Mouse (Mus musculus): ENCODE measurements around the gene Hoxd4. TPM values are rescaled to one million over a fixed set of nuclear protein-coding genes. Genes with fewer than 3 reads are reported as not detected.

Hoxd4 gene
- polyA plus RNA-seq, 1 experiment from 2014 or later, result 4.3 TPM

DNA sequence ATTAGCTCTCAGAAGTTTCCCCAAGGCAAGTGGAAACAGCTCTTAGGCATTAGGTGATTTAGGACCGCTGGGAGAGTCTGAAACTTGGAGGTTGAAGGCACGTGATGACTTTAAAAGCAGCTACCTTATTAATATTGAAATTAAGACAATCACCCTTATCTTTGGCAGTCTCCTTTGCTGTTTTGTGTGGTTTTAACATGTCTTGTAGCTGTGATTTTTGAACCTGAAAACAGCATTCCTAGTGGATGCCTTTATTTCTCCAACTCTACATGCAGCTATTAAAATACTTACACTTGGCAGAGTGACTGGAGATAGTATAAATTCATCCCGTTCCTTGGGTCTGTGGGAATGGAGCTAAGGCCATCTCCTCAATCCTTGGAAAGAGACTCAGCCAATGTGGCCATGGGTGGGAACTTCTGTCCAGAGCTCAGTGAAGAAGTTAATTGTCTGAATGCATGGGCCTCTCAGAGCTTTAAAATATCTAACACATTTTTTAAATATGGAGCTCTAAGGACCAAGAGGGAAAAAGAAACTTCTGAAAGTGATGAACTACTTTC, 41.0 kb upstream of the Hoxd4 start:
- DNase-seq (ENCODE audit: low spot score), result no peak
- no peaks in the 10 kb centered on the region for H3K9me3 ChIP-seq (ENCODE audit: control insufficient read depth, low read length)

DNA sequence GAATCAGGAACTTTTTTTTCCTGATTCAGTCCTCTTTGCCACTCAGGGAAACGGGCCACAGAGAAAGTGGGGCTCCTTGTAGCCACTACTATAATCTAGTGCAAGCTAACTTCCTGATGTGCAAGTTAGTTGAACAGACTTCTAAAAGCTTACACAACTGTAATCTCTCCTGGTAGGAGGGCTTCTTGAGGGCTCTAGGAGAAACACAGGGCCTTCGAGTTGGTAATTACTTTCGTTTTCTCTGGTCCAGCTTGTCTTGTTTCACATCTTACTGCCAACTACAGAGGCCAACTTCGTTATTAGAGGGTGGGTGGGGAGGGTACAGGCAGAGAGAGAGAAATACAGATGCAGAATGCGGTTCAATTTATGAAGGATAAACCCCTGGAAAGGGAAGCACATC, 39.9 kb upstream of the Hoxd4 start:
- H3K27ac ChIP-seq, result no peak overlapping the region
- DNase-seq (ENCODE audit: low spot score) (no peak), ATAC-seq (ENCODE audit: low FRiP score) (no peak)
- 6% methylated on average over 5 of the region's 5 CpGs for WGBS
- no peaks in the 10 kb centered on the region for H3K9me3 ChIP-seq (ENCODE audit: control insufficient read depth, low read length)
- H3K27me3 ChIP-seq (ENCODE audit: control insufficient read depth, insufficient read depth, low read length), result peaks cover 98% of the 10 kb centered on the region
- no peak overlapping the region for H3K4me3 ChIP-seq (replicated peaks; ENCODE audit: low read length)
- no peak overlapping the region for H3K9ac ChIP-seq
- peaks cover 4% of the 10 kb centered on the region; the same call in 1 of the 2 replicates for H3K4me1 ChIP-seq (replicated peaks; ENCODE audit: control insufficient read depth, insufficient read depth, low read length)
- no peak overlapping the region for H3K4me2 ChIP-seq (replicated peaks)
- no peaks in the 10 kb centered on the region for H3K36me3 ChIP-seq (replicated peaks; ENCODE audit: control insufficient read depth, insufficient read depth)

More for the DNA sequence above, 41.0 kb upstream of the Hoxd4 start:
- no peak overlapping the region for H3K4me2 ChIP-seq (replicated peaks)
- 2% methylated on average over 3 of the region's 3 CpGs for WGBS
- peaks cover 4% of the 10 kb centered on the region; the same call in 1 of the 2 replicates for H3K4me1 ChIP-seq (replicated peaks; ENCODE audit: control insufficient read depth, insufficient read depth, low read length)
- peaks cover 98% of the 10 kb centered on the region for H3K27me3 ChIP-seq (ENCODE audit: control insufficient read depth, insufficient read depth, low read length)
- H3K27ac ChIP-seq, result no peak overlapping the region
- no peak for ATAC-seq (ENCODE audit: low FRiP score)
- H3K9ac ChIP-seq, result no peak overlapping the region
- no peaks in the 10 kb centered on the region for H3K36me3 ChIP-seq (replicated peaks; ENCODE audit: control insufficient read depth, insufficient read depth)
- H3K4me3 ChIP-seq (replicated peaks; ENCODE audit: low read length), result no peak overlapping the region

GRCm38 (mm10) chr2:74672481-74673362, 39.0 kb upstream of the Hoxd4 start:
- H3K4me1 ChIP-seq (replicated peaks; ENCODE audit: control insufficient read depth, insufficient read depth, low read length), result peaks cover 4% of the 10 kb centered on the region; the same call in 1 of the 2 replicates
- H3K4me3 ChIP-seq (replicated peaks; ENCODE audit: low read length), result peak overlapping the region; percentile 22
- H3K9ac ChIP-seq, result no peak overlapping the region
- H3K27ac ChIP-seq, result no peak overlapping the region
- DNase-seq (ENCODE audit: low spot score), result peak; percentile 75
- peak overlapping the region; percentile 39 for H3K4me2 ChIP-seq (replicated peaks)
- WGBS, result 1% methylated on average over 40 of the region's 40 CpGs
- ATAC-seq (ENCODE audit: low FRiP score), result peak; percentile 55; the same call in 1 of the 2 replicates
- H3K27me3 ChIP-seq (ENCODE audit: control insufficient read depth, insufficient read depth, low read length), result peaks cover 98% of the 10 kb centered on the region
- no peaks in the 10 kb centered on the region for H3K36me3 ChIP-seq (replicated peaks; ENCODE audit: control insufficient read depth, insufficient read depth)
- H3K9me3 ChIP-seq (ENCODE audit: control insufficient read depth, low read length), result no peaks in the 10 kb centered on the region

GRCm38 (mm10) chr2:74673835-74674425, 37.8 kb upstream of the Hoxd4 start:
- DNase-seq (ENCODE audit: low spot score) (no peak), ATAC-seq (ENCODE audit: low FRiP score) (no peak)
- no peak overlapping the region for H3K4me2 ChIP-seq (replicated peaks)
- no peak overlapping the region for H3K4me3 ChIP-seq (replicated peaks; ENCODE audit: low read length)
- WGBS, result 1% methylated on average over 24 of the region's 24 CpGs
- H3K9me3 ChIP-seq (ENCODE audit: control insufficient read depth, low read length), result no peaks in the 10 kb centered on the region
- no peaks in the 10 kb centered on the region; the same call in 1 of the 2 replicates for H3K4me1 ChIP-seq (replicated peaks; ENCODE audit: control insufficient read depth, insufficient read depth, low read length)
- no peak overlapping the region for H3K9ac ChIP-seq
- H3K27ac ChIP-seq, result no peak overlapping the region
- peaks cover 100% of the 10 kb centered on the region for H3K27me3 ChIP-seq (ENCODE audit: control insufficient read depth, insufficient read depth, low read length)
- no peaks in the 10 kb centered on the region for H3K36me3 ChIP-seq (replicated peaks; ENCODE audit: control insufficient read depth, insufficient read depth)

- H3K4me2 ChIP-seq (replicated peaks), result no peak within 1 kb of the TSS
- no peak within 1 kb of the TSS for H3K4me3 ChIP-seq (replicated peaks; ENCODE audit: low read length)
- DNase-seq (ENCODE audit: low spot score) (no peak), ATAC-seq (ENCODE audit: low FRiP score) (no peak)
- H3K9me3 ChIP-seq (ENCODE audit: control insufficient read depth, low read length), result no peaks in the 10 kb centered on the region
- H3K27ac ChIP-seq, result no peak within 1 kb of the TSS
- peaks cover 100% of the 10 kb centered on the region for H3K27me3 ChIP-seq (ENCODE audit: control insufficient read depth, insufficient read depth, low read length)
- H3K9ac ChIP-seq, result no peak within 1 kb of the TSS
- WGBS, result 1% methylated on average over 47 of the region's 47 CpGs
- H3K4me1 ChIP-seq (replicated peaks; ENCODE audit: control insufficient read depth, insufficient read depth, low read length), result no peaks in the 10 kb centered on the region; the same call in 1 of the 2 replicates
- H3K36me3 ChIP-seq (replicated peaks; ENCODE audit: control insufficient read depth, insufficient read depth), result no peaks in the 10 kb centered on the region
Observed at GRCm38 (mm10) chr2:74674881-74675665, 36.7 kb upstream of the Hoxd4 start, which contains the start of gene Hoxd12. Hoxd12 (plus strand) TSS chr2:74675013.

DNA sequence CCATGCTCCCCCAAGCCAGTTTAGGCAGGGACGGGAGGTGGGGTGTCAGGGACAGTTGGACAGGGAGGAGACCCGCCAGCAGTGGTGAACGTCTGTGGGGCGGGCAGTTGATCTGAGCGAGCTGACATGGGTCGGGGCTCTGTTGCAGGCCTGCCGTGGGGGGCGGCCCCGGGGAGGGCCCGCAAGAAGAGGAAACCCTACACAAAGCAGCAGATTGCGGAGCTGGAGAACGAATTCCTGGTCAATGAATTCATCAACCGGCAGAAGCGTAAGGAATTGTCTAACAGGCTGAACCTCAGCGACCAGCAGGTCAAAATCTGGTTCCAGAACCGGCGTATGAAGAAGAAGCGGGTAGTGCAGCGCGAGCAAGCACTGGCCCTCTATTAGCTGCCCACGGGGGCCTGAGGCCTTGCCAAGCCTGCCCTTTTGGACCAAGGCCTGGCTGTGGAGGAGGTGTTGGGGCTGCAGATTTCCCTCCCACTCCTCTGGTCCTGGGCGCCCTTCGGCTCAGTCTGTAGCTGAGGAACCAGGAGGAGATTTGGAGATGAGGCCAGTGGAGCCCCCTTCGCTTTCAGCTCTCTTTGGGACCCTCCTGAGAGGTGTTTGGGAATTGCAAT, 36.0 kb upstream of the Hoxd4 start:
- Histone ChIP-seq H3K9me3 (ENCODE audit: control insufficient read depth, low read length) (no peaks in the 10 kb centered on the region), H3K27ac (no peak overlapping the region), H3K4me2 (replicated peaks) (no peak overlapping the region), H3K27me3 (ENCODE audit: control insufficient read depth, insufficient read depth, low read length) (peaks cover 100% of the 10 kb centered on the region), H3K4me3 (replicated peaks; ENCODE audit: low read length) (no peak overlapping the region), H3K36me3 (replicated peaks; ENCODE audit: control insufficient read depth, insufficient read depth) (no peaks in the 10 kb centered on the region), H3K9ac (no peak overlapping the region), H3K4me1 (replicated peaks; ENCODE audit: control insufficient read depth, insufficient read depth, low read length) (no peaks in the 10 kb centered on the region; the same call in 1 of the 2 replicates)
- DNase-seq (ENCODE audit: low spot score), result no peak
- WGBS, result 5% methylated on average over 24 of the region's 24 CpGs
- no peak for ATAC-seq (ENCODE audit: low FRiP score)

GRCm38 (mm10) chr2:74676376-74677052, 35.2 kb upstream of the Hoxd4 start:
- ATAC-seq (ENCODE audit: low FRiP score), result no peak
- Histone ChIP-seq H3K27me3 (ENCODE audit: control insufficient read depth, insufficient read depth, low read length) (peaks cover 100% of the 10 kb centered on the region), H3K4me3 (replicated peaks; ENCODE audit: low read length) (no peak overlapping the region), H3K4me1 (replicated peaks; ENCODE audit: control insufficient read depth, insufficient read depth, low read length) (no peaks in the 10 kb centered on the region; the same call in 1 of the 2 replicates), H3K4me2 (replicated peaks) (no peak overlapping the region), H3K36me3 (replicated peaks; ENCODE audit: control insufficient read depth, insufficient read depth) (no peaks in the 10 kb centered on the region), H3K9me3 (ENCODE audit: control insufficient read depth, low read length) (no peaks in the 10 kb centered on the region), H3K27ac (no peak overlapping the region), H3K9ac (no peak overlapping the region)
- no peak for DNase-seq (ENCODE audit: low spot score)
- 5% methylated on average over 9 of the region's 9 CpGs for WGBS

GRCm38 (mm10) chr2:74677106-74677505, 34.6 kb upstream of the Hoxd4 start:
- H3K4me3 ChIP-seq (replicated peaks; ENCODE audit: low read length), result no peak overlapping the region
- H3K9ac ChIP-seq, result no peak overlapping the region
- no peaks in the 10 kb centered on the region for H3K9me3 ChIP-seq (ENCODE audit: control insufficient read depth, low read length)
- no peaks in the 10 kb centered on the region for H3K36me3 ChIP-seq (replicated peaks; ENCODE audit: control insufficient read depth, insufficient read depth)
- no peak for ATAC-seq (ENCODE audit: low FRiP score)
- H3K27me3 ChIP-seq (ENCODE audit: control insufficient read depth, insufficient read depth, low read length), result peaks cover 100% of the 10 kb centered on the region
- no peaks in the 10 kb centered on the region; the same call in 1 of the 2 replicates for H3K4me1 ChIP-seq (replicated peaks; ENCODE audit: control insufficient read depth, insufficient read depth, low read length)
- no peak for DNase-seq (ENCODE audit: low spot score)
- H3K4me2 ChIP-seq (replicated peaks), result no peak overlapping the region
- 6% methylated on average over 2 of the region's 2 CpGs for WGBS
- no peak overlapping the region for H3K27ac ChIP-seq
